Mouse (Mus musculus) liver, embryonic 12.5 days (tissue): ENCODE measurements around the gene Pde4d. TPM values are rescaled to one million over a fixed set of nuclear protein-coding genes. Genes with fewer than 3 reads are reported as not detected.

Experiments used
- ATAC-seq: fragments of 200-750 bp; cut with Nextera tagmentation; 2 replicates; pipeline ENCODE4 v1.8.0; 2017; ENCODE audit warnings: moderate number of reproducible peaks, mild to moderate bottlenecking, moderate library complexity
- H3K27ac ChIP-seq: fragments of 300-500 bp; sonication (generic); 2 replicates; pipeline ENCODE4 v1.5.1; 2016; ENCODE audit warnings: mild to moderate bottlenecking
- H3K27me3 ChIP-seq: fragments of 300-500 bp; sonication (generic); replicated peaks from 2 replicates; pipeline ENCODE4 v1.6.1; 2016; ENCODE audit warnings: mild to moderate bottlenecking, moderate library complexity
- H3K36me3 ChIP-seq: fragments of 300-500 bp; sonication (generic); 2 replicates; pipeline ENCODE4 v1.6.1; 2016; ENCODE audit warnings: mild to moderate bottlenecking, moderate library complexity
- H3K4me1 ChIP-seq: fragments of 300-500 bp; sonication (generic); 2 replicates; pipeline ENCODE4 v1.6.1; 2016
- H3K4me2 ChIP-seq: fragments of 300-500 bp; sonication (generic); 2 replicates; pipeline ENCODE4 v1.6.1; 2016; ENCODE audit warnings: mild to moderate bottlenecking, moderate library complexity
- H3K4me3 ChIP-seq: fragments of 300-500 bp; sonication (generic); 2 replicates; pipeline ENCODE4 v1.5.1; 2016; ENCODE audit warnings: mild to moderate bottlenecking, moderate library complexity
- H3K9ac ChIP-seq: fragments of 300-500 bp; sonication (generic); 2 replicates; pipeline ENCODE4 v1.6.1; 2016; ENCODE audit warnings: mild to moderate bottlenecking, moderate library complexity
- H3K9me3 ChIP-seq: fragments of 300-500 bp; sonication (generic); replicated peaks from 2 replicates; pipeline ENCODE4 v1.6.1; 2016; ENCODE audit warnings: mild to moderate bottlenecking, moderate library complexity
- WGBS: fragments of 180-500 bp; shearing (Covaris S2); methylation state at CpG from one replicate; pipeline ENCODE4 v1.1.7; 2016; ENCODE audit not compliant: insufficient replicate concordance; 5-methylcytosine and 5-hydroxymethylcytosine counted together
- polyA plus RNA-seq: library from polyadenylated mRNA; unstranded; fragments of >200 nt; fragmentation: Nextera tagmentation; extraction: Ambion mirVana; gene quantifications from 2 replicates; pipeline ENCODE4 v1.2.1, GENCODE M21; 2016

Pde4d gene
- polyA plus RNA-seq, 1 experiment from 2014 or later: 19.4 TPM

DNA sequence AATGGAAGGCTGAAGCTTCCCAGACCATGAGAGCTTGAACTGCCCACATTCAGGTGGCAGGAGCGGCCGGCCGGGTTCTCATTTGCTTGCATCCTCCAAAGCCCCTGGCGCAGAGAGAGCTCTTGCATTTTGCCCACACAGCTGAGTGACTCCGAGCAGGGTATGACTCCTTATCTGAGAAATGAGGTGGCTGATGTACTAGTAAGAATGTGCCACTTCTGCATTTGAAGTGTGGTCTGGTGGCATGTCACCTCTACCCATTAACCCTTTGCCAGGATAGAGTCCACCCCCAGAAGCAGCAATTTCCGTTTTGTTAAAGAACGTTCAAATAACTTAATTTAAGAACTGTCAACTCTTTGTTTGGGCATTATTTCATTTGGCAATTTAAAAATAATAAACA lies 412.0 kb downstream of the Pde4d start:
- 74% methylated on average over 7 of the region's 7 CpGs for WGBS
- Histone ChIP-seq H3K27ac (no peak overlapping the region), H3K36me3 (no peaks in the 10 kb centered on the region), H3K4me1 (peaks cover 8% of the 10 kb centered on the region), H3K9ac (no peak overlapping the region), H3K4me2 (no peak overlapping the region), H3K27me3 (no peaks in the 10 kb centered on the region), H3K4me3 (no peak overlapping the region), H3K9me3 (no peaks in the 10 kb centered on the region)
- ATAC-seq: no peak

- Histone ChIP-seq H3K27ac (no peak overlapping the region), H3K36me3 (no peaks in the 10 kb centered on the region), H3K4me3 (no peak overlapping the region), H3K4me2 (no peak overlapping the region), H3K4me1 (peaks cover 3% of the 10 kb centered on the region), H3K9ac (no peak overlapping the region), H3K9me3 (no peaks in the 10 kb centered on the region), H3K27me3 (no peaks in the 10 kb centered on the region)
- no peak for ATAC-seq
- WGBS: 58% methylated on average over 5 of the region's 5 CpGs
Observed at GRCm38 (mm10) chr13:108862173-108862572, 412.4 kb downstream of the Pde4d start.

- H3K4me1 ChIP-seq: no peaks in the 10 kb centered on the region
- WGBS: 73% methylated on average over 5 of the region's 5 CpGs
Observed at GRCm38 (mm10) chr13:108900160-108900559, 450.4 kb downstream of the Pde4d start.

GRCm38 (mm10) chr13:108905121-108905520 lies 455.4 kb downstream of the Pde4d start:
- WGBS: 65% methylated on average over 2 of the region's 2 CpGs
- H3K9ac ChIP-seq: no peak overlapping the region
- H3K27me3 ChIP-seq: no peaks in the 10 kb centered on the region
- no peak overlapping the region for H3K27ac ChIP-seq
- no peak overlapping the region for H3K4me2 ChIP-seq
- no peaks in the 10 kb centered on the region for H3K9me3 ChIP-seq
- no peaks in the 10 kb centered on the region for H3K36me3 ChIP-seq
- H3K4me3 ChIP-seq: no peak overlapping the region
- ATAC-seq: no peak
- H3K4me1 ChIP-seq: no peaks in the 10 kb centered on the region

More at GRCm38 (mm10) chr13:108900160-108900559, 450.4 kb downstream of the Pde4d start:
- H3K4me2 ChIP-seq: no peak overlapping the region
- H3K4me3 ChIP-seq: no peak overlapping the region
- ATAC-seq: no peak
- H3K36me3 ChIP-seq: no peaks in the 10 kb centered on the region
- no peak overlapping the region for H3K27ac ChIP-seq
- no peaks in the 10 kb centered on the region for H3K9me3 ChIP-seq
- H3K9ac ChIP-seq: no peak overlapping the region
- H3K27me3 ChIP-seq: no peaks in the 10 kb centered on the region

DNA sequence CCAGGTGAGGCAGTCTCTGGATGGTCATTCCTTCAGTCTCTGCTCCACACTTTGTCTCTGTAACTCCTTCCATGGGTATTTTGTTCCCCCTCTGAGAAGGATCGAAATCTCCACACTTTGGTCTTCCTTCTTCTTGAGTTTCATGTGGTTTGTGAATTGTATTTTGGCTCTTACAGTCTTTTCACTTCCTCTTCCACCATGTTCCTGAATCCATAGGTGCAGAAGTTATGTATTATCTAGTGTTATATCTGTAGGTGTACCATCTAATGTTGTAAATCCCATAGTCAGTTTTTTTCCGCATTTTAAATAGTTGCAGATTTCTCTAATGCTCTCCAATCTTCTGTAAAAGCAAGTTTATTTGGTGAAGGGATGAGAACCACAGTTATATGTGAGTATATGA lies 459.4 kb downstream of the Pde4d start:
- no peaks in the 10 kb centered on the region for H3K9me3 ChIP-seq
- H3K4me2 ChIP-seq: no peak overlapping the region
- 70% methylated on average over 2 of the region's 2 CpGs for WGBS
- no peaks in the 10 kb centered on the region for H3K4me1 ChIP-seq
- H3K9ac ChIP-seq: no peak overlapping the region
- no peak overlapping the region for H3K4me3 ChIP-seq
- no peaks in the 10 kb centered on the region for H3K36me3 ChIP-seq
- no peak overlapping the region for H3K27ac ChIP-seq
- H3K27me3 ChIP-seq: no peaks in the 10 kb centered on the region
- ATAC-seq: no peak

- no peaks in the 10 kb centered on the region for H3K4me1 ChIP-seq
- H3K4me2 ChIP-seq: no peak overlapping the region
- H3K27ac ChIP-seq: no peak overlapping the region
- no peak overlapping the region for H3K4me3 ChIP-seq
- no peak overlapping the region for H3K9ac ChIP-seq
- no peaks in the 10 kb centered on the region for H3K9me3 ChIP-seq
- no peak for ATAC-seq
- no peaks in the 10 kb centered on the region for H3K36me3 ChIP-seq
- 58% methylated on average over 3 of the region's 3 CpGs for WGBS
- H3K27me3 ChIP-seq: no peaks in the 10 kb centered on the region
Observed at GRCm38 (mm10) chr13:108914626-108915025, 464.9 kb downstream of the Pde4d start.

GRCm38 (mm10) chr13:108921146-108921545 lies 471.4 kb downstream of the Pde4d start:
- no peak overlapping the region for H3K9ac ChIP-seq
- H3K4me2 ChIP-seq: no peak overlapping the region
- H3K9me3 ChIP-seq: no peaks in the 10 kb centered on the region
- H3K4me1 ChIP-seq: no peaks in the 10 kb centered on the region
- 63% methylated on average over 4 of the region's 4 CpGs for WGBS
- H3K4me3 ChIP-seq: no peak overlapping the region
- no peak for ATAC-seq
- H3K36me3 ChIP-seq: no peaks in the 10 kb centered on the region
- H3K27me3 ChIP-seq: no peaks in the 10 kb centered on the region
- no peak overlapping the region for H3K27ac ChIP-seq

DNA sequence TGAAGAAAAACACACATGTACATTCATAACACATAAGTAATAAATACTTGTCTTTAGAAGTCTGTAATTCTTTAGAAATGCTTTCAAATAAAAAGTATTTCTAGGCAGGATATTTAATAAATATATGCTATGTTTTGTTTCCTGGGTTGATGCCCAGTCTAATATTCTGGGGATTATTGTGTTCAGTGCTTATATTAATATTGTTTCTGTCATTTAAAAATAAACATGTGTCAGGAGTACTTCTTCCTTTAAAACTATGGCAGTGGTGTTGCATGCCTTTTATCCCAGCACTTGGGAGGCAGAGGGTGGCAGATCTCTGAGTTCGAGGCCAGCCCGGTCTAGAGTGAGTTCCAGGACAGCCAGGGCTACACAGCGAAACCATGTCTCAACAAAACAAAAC lies 485.1 kb downstream of the Pde4d start:
- Histone ChIP-seq H3K4me1 (no peaks in the 10 kb centered on the region), H3K36me3 (no peaks in the 10 kb centered on the region), H3K27ac (no peak overlapping the region), H3K4me3 (no peak overlapping the region), H3K27me3 (no peaks in the 10 kb centered on the region), H3K9ac (no peak overlapping the region), H3K4me2 (no peak overlapping the region), H3K9me3 (no peaks in the 10 kb centered on the region)
- ATAC-seq: no peak
- 80% methylated on average over 3 of the region's 3 CpGs for WGBS

GRCm38 (mm10) chr13:108937272-108937671 lies 487.5 kb downstream of the Pde4d start:
- 36% methylated on average over 2 of the region's 2 CpGs for WGBS
- Histone ChIP-seq H3K4me1 (no peaks in the 10 kb centered on the region), H3K4me3 (no peak overlapping the region), H3K36me3 (no peaks in the 10 kb centered on the region), H3K27me3 (no peaks in the 10 kb centered on the region), H3K27ac (no peak overlapping the region), H3K9me3 (no peaks in the 10 kb centered on the region), H3K4me2 (no peak overlapping the region), H3K9ac (no peak overlapping the region)
- no peak for ATAC-seq

DNA sequence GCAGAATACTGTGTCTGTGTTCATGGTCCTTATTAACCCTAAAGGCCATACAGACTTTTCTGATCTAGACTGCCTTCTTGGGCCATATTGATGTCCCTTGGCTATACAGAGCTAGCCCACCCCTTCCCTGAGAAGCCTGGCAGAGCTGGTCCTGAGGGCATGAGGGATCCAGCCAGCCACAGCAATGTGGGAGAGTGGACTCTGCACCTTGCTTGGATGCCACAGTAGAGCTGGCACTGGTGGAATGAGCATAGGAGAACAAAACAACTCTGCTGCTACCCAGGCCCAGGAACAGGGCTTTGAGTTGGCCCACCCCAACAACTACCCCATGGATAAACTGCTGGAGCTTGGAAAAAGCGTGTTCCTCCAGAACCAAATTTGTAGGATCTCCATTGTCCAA lies 503.2 kb downstream of the Pde4d start:
- WGBS: 81% methylated on average over 1 of the region's 1 CpGs
- no peak for ATAC-seq

DNA sequence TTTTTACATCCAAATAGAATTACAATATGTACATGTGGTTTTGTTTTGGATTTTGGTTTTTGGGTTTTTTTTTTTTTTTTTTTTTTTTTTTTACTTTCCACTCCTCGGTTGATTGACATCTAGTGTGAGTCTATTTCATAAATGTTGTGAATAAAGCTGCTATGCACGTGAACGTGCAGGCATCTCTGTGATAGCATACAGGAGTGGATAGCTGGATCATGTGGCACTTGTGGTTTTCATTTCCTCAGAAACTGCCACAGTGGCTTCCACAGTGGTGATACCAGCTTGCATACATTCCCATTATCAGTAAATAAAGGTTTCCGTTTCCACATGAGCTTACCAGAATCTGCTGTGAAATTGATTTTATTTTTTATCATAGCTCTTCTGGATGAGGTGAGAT lies 506.3 kb downstream of the Pde4d start:
- no peak overlapping the region for H3K4me3 ChIP-seq
- no peaks in the 10 kb centered on the region for H3K9me3 ChIP-seq
- WGBS: 18% methylated on average over 4 of the region's 4 CpGs

More for the DNA sequence above, 503.2 kb downstream of the Pde4d start:
- no peak overlapping the region for H3K4me3 ChIP-seq
- H3K9ac ChIP-seq: no peak overlapping the region
- no peaks in the 10 kb centered on the region for H3K36me3 ChIP-seq
- H3K4me1 ChIP-seq: no peaks in the 10 kb centered on the region
- no peaks in the 10 kb centered on the region for H3K27me3 ChIP-seq
- no peak overlapping the region for H3K4me2 ChIP-seq
- H3K27ac ChIP-seq: no peak overlapping the region
- no peaks in the 10 kb centered on the region for H3K9me3 ChIP-seq

GRCm38 (mm10) chr13:108964056-108964455 lies 514.3 kb downstream of the Pde4d start:
- H3K9ac ChIP-seq: no peak overlapping the region
- H3K4me1 ChIP-seq: no peaks in the 10 kb centered on the region
- no peaks in the 10 kb centered on the region for H3K27me3 ChIP-seq
- no peak overlapping the region for H3K4me2 ChIP-seq
- H3K4me3 ChIP-seq: no peak overlapping the region
- no peak overlapping the region for H3K27ac ChIP-seq
- H3K36me3 ChIP-seq: no peaks in the 10 kb centered on the region
- ATAC-seq: no peak
- WGBS: 38% methylated on average over 2 of the region's 2 CpGs
- H3K9me3 ChIP-seq: no peaks in the 10 kb centered on the region

More for the DNA sequence above, 506.3 kb downstream of the Pde4d start:
- no peak for ATAC-seq
- H3K27ac ChIP-seq: no peak overlapping the region
- no peak overlapping the region for H3K9ac ChIP-seq
- H3K4me1 ChIP-seq: no peaks in the 10 kb centered on the region
- no peak overlapping the region for H3K4me2 ChIP-seq
- H3K36me3 ChIP-seq: no peaks in the 10 kb centered on the region
- no peaks in the 10 kb centered on the region for H3K27me3 ChIP-seq

DNA sequence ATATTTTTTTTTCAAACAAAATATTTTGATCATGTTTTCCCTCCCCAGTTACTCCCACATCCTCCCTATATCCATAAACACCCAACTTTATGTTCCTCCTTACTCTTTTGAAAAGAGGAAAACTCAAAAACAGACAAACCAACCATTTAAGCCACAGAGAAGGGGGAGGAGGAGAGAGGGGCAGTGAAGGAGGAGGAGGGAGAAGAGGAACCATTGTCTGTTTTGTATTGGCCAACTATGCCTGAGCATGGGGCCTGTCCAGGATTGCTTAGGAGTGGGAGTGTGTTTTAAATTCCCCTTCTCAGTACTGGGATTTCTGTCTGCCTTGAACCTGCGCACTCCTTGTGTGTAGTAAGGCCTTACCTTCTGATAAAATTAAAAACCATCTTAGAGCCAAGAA lies 531.4 kb downstream of the Pde4d start:
- ATAC-seq: no peak
- H3K4me2 ChIP-seq: no peak overlapping the region
- no peak overlapping the region for H3K4me3 ChIP-seq
- no peak overlapping the region for H3K27ac ChIP-seq
- no peaks in the 10 kb centered on the region for H3K27me3 ChIP-seq
- H3K36me3 ChIP-seq: no peaks in the 10 kb centered on the region
- H3K4me1 ChIP-seq: no peaks in the 10 kb centered on the region
- no peak overlapping the region for H3K9ac ChIP-seq
- no peaks in the 10 kb centered on the region for H3K9me3 ChIP-seq
- WGBS: 50% methylated on average over 1 of the region's 1 CpGs
